Mouse (Mus musculus) heart, postnatal 0 days (tissue): ENCODE results near the gene Hcfc2. TPM values are rescaled to one million over a fixed set of nuclear protein-coding genes. Genes with fewer than 3 reads are reported as not detected.

Experiments
- ATAC-seq: fragments of 200-750 bp; cut with Nextera tagmentation; 2 replicates; pipeline ENCODE4 v1.8.0; 2017; ENCODE audit warnings: low read depth, moderate number of reproducible peaks, moderate library complexity; ENCODE audit not compliant: insufficient read depth
- DNase-seq: peaks from one replicate; pipeline ENCODE4 v3.0.0-alpha.2; 2016; ENCODE audit warnings: low spot score
- H3K27ac ChIP-seq: fragments of 300-500 bp; sonication (generic); 2 replicates; pipeline ENCODE4 v1.5.1; 2014; ENCODE audit warnings: low read depth, mild to moderate bottlenecking
- H3K27me3 ChIP-seq: fragments of 300-500 bp; sonication (generic); 2 replicates; pipeline ENCODE4 v1.6.1; 2014; ENCODE audit warnings: low read length, mixed read lengths; ENCODE audit not compliant: control insufficient read depth, insufficient read depth
- H3K36me3 ChIP-seq: fragments of 300-500 bp; sonication (generic); replicated peaks from 2 replicates; pipeline ENCODE4 v1.6.1; 2014; ENCODE audit warnings: low read length, mixed read lengths; ENCODE audit not compliant: control insufficient read depth, insufficient read depth
- H3K4me1 ChIP-seq: fragments of 300-500 bp; sonication (generic); 2 replicates; pipeline ENCODE4 v1.6.1; 2014; ENCODE audit warnings: antibody characterized with exemption; ENCODE audit not compliant: control insufficient read depth, insufficient read depth
- H3K4me2 ChIP-seq: fragments of 300-500 bp; sonication (generic); 2 replicates; pipeline ENCODE4 v1.6.1; 2014; ENCODE audit warnings: low read depth, mild to moderate bottlenecking, low read length, moderate library complexity
- H3K4me3 ChIP-seq: fragments of 300-500 bp; sonication (generic); 2 replicates; pipeline ENCODE4 v1.5.1; 2014; ENCODE audit warnings: low read depth, low read length
- H3K9ac ChIP-seq: fragments of 300-500 bp; sonication (generic); replicated peaks from 2 replicates; pipeline ENCODE4 v1.6.1; 2014; ENCODE audit warnings: low read depth, low read length, mixed read lengths
- H3K9me3 ChIP-seq: fragments of 300-500 bp; sonication (generic); replicated peaks from 2 replicates; pipeline ENCODE4 v1.6.1; 2016; ENCODE audit warnings: low read length; ENCODE audit not compliant: control insufficient read depth
- CTCF ChIP-seq: IDR thresholded peaks from 2 replicates; pipeline ENCODE4 v1.5.1; 2016; ENCODE audit warnings: antibody characterized with exemption, control low read depth, low read depth
- EP300 ChIP-seq: IDR thresholded peaks from 2 replicates; pipeline ENCODE4 v1.6.1; 2016; ENCODE audit warnings: antibody characterized with exemption, low read depth
- WGBS: fragments of 180-500 bp; shearing (Covaris S2); extraction: QIAGEN DNeasy Blood & Tissue Kit; methylation state at CpG from one replicate; pipeline ENCODE4 v1.1.7; 2014; 5-methylcytosine and 5-hydroxymethylcytosine counted together
- polyA plus RNA-seq: library from polyadenylated mRNA; unstranded; fragments of >200 nt; fragmentation: Nextera tagmentation; extraction: Ambion mirVana; gene quantifications from 2 replicates; pipeline ENCODE4 v1.2.1, GENCODE M21; 2015
- total RNA-seq: library from RNA; depleted of rRNA; stranded (reverse); fragments of >200 nt; gene quantifications from 2 replicates; pipeline ENCODE4 v1.2.3, GENCODE M21; 2014; ENCODE audit warnings: low replicate concordance

Hcfc2 gene
- total and polyA plus RNA-seq, 2 experiments from 2014 or later = 30.5 to 34.3 TPM

GRCm38 (mm10) chr10:82750778-82751177 is 54.8 kb downstream of the Hcfc2 start:
- Histone ChIP-seq H3K27ac (no peak overlapping the region), H3K9ac (no peak overlapping the region), H3K4me1 (no peaks in the 10 kb centered on the region), H3K36me3 (peaks cover 92% of the 10 kb centered on the region), H3K4me3 (no peak overlapping the region), H3K9me3 (no peaks in the 10 kb centered on the region), H3K27me3 (no peaks in the 10 kb centered on the region), H3K4me2 (no peak overlapping the region)
- WGBS = 96% methylated on average over 6 of the region's 6 CpGs
- DNase-seq (no peak), ATAC-seq (no peak)
- TF ChIP-seq EP300 (no peak), CTCF (no peak)

- Histone ChIP-seq H3K4me2 (no peak overlapping the region), H3K27ac (no peak overlapping the region), H3K4me1 (no peaks in the 10 kb centered on the region), H3K27me3 (no peaks in the 10 kb centered on the region), H3K4me3 (no peak overlapping the region), H3K9me3 (no peaks in the 10 kb centered on the region), H3K36me3 (peaks cover 92% of the 10 kb centered on the region), H3K9ac (no peak overlapping the region)
- DNase-seq = no peak
- no peak for ATAC-seq
- TF ChIP-seq EP300 (no peak), CTCF (no peak)
- 83% methylated on average over 3 of the region's 3 CpGs for WGBS
These were observed 57.0 kb downstream of the Hcfc2 start for GRCm38 (mm10) chr10:82752921-82753320.

GRCm38 (mm10) chr10:82754642-82755041 is 58.7 kb downstream of the Hcfc2 start:
- ATAC-seq (no peak), DNase-seq (no peak)
- Histone ChIP-seq H3K9ac (no peak overlapping the region), H3K36me3 (peaks cover 89% of the 10 kb centered on the region), H3K27ac (no peak overlapping the region), H3K4me3 (no peak overlapping the region), H3K27me3 (no peaks in the 10 kb centered on the region), H3K4me1 (no peaks in the 10 kb centered on the region), H3K9me3 (no peaks in the 10 kb centered on the region), H3K4me2 (no peak overlapping the region)
- TF ChIP-seq CTCF (no peak), EP300 (no peak)
- WGBS = 95% methylated on average over 1 of the region's 1 CpGs

GRCm38 (mm10) chr10:82755213-82755890 is 59.4 kb downstream of the Hcfc2 start:
- no peak for DNase-seq
- no peaks in the 10 kb centered on the region for H3K4me1 ChIP-seq
- H3K36me3 ChIP-seq = peaks cover 92% of the 10 kb centered on the region
- H3K9me3 ChIP-seq = no peaks in the 10 kb centered on the region
- no peak overlapping the region for H3K4me3 ChIP-seq
- 95% methylated on average over 11 of the region's 11 CpGs for WGBS
- no peaks in the 10 kb centered on the region for H3K27me3 ChIP-seq
- no peak overlapping the region for H3K27ac ChIP-seq
- ATAC-seq = no peak
- H3K9ac ChIP-seq = no peak overlapping the region
- H3K4me2 ChIP-seq = no peak overlapping the region
- TF ChIP-seq CTCF (no peak), EP300 (no peak)

GRCm38 (mm10) chr10:82756466-82756865 is 60.5 kb downstream of the Hcfc2 start:
- Histone ChIP-seq H3K27ac (no peak overlapping the region), H3K27me3 (no peaks in the 10 kb centered on the region), H3K36me3 (peaks cover 90% of the 10 kb centered on the region), H3K4me1 (peaks cover 3% of the 10 kb centered on the region; the same call in 1 of the 2 replicates), H3K9ac (no peak overlapping the region), H3K9me3 (no peaks in the 10 kb centered on the region), H3K4me2 (no peak overlapping the region), H3K4me3 (no peak overlapping the region)
- 94% methylated on average over 9 of the region's 9 CpGs for WGBS
- no peak for TF ChIP-seq CTCF
- TF ChIP-seq EP300 = no peak
- DNase-seq (no peak), ATAC-seq (no peak)

- Histone ChIP-seq H3K27me3 (no peaks in the 10 kb centered on the region), H3K4me3 (no peak overlapping the region), H3K27ac (no peak overlapping the region), H3K4me2 (no peak overlapping the region), H3K9me3 (no peaks in the 10 kb centered on the region), H3K9ac (no peak overlapping the region), H3K36me3 (peaks cover 82% of the 10 kb centered on the region), H3K4me1 (peaks cover 9% of the 10 kb centered on the region)
- DNase-seq (no peak), ATAC-seq (no peak)
- 77% methylated on average over 9 of the region's 9 CpGs for WGBS
- no peak for TF ChIP-seq CTCF
- TF ChIP-seq EP300 = no peak
These were observed 61.4 kb downstream of the Hcfc2 start for GRCm38 (mm10) chr10:82757341-82757740.
